ENCODE assay signal across 8 mouse cellular contexts in the genomic region with DNA sequence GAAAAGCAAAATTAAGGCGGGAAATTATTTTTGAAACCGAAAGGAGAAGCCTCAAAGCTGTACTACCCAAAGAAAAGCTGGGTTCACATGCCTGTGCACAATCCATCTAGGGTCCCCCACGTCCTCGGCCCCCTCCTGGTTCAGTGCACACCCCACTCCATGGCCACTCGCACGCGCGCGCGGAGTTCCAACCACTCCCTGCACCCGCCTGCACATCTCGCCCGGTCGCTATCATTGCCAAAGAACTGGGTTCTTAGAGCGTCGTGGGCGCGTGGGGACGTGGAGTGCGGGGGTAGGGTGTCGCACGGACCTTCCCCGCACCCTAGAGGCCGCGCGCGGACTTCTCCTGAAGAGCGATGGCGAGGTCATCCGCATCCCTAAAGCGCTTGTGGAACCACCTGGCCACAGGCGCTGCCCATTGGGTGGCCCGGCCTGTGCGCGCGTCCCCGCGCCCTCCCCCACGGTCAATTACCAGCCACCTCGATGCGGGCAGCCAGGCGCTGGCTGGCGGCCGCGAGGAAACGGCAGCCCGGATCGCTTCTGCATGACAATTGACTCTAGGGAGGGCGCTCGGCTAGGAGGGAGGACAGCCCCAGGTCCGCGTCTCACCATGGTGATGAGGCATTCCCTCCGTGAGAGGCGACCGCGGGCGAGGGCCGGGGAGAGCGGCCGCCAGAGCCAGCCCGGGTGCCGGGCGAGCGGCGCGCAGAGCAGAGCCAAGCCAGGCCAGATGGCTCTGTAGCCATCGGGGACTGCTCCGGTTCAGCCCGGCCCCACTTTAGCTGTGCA. TPM values are rescaled to one million over a fixed set of nuclear protein-coding genes. Genes with fewer than 3 reads are reported as not detected.
A peak's percentile ranks its signal among the peaks of the same experiment; 100 is the strongest.
DNase-seq lines count a peak whose midpoint lies in the region; ATAC-seq lines count a peak whose summit lies in the region.

No protein-coding gene starts in this region.

- peaks cover 86% of the 10 kb centered on the region for H3K27me3 ChIP-seq in lung, embryonic 15.5 days
- peaks cover 62% of the 10 kb centered on the region for H3K27me3 ChIP-seq in forebrain, embryonic 14.5 days (replicated peaks; ENCODE audit: control insufficient read depth, insufficient read depth, low read length)
- peaks cover 94% of the 10 kb centered on the region for H3K27me3 ChIP-seq in hindbrain, embryonic 13.5 days
- peaks cover 7% of the 10 kb centered on the region; the same call in 1 of the 2 replicates for H3K27me3 ChIP-seq in limb, embryonic 11.5 days (ENCODE audit: control insufficient read depth, insufficient read depth, low read length)
- H3K27me3 ChIP-seq in midbrain, embryonic 15.5 days (replicated peaks) = peaks cover 66% of the 10 kb centered on the region

- H3K36me3 ChIP-seq in lung, embryonic 15.5 days = no peaks in the 10 kb centered on the region
- no peaks in the 10 kb centered on the region for H3K36me3 ChIP-seq in forebrain, embryonic 14.5 days (ENCODE audit: control insufficient read depth, insufficient read depth, low read length)
- no peaks in the 10 kb centered on the region for H3K36me3 ChIP-seq in hindbrain, embryonic 13.5 days
- H3K36me3 ChIP-seq in limb, embryonic 11.5 days (ENCODE audit: control insufficient read depth, insufficient read depth, low read length) = no peaks in the 10 kb centered on the region
- no peaks in the 10 kb centered on the region for H3K36me3 ChIP-seq in midbrain, embryonic 15.5 days (replicated peaks)

- peak overlapping the region; percentile 99 for H3K4me2 ChIP-seq in lung, embryonic 15.5 days
- peak overlapping the region; percentile 88 for H3K4me2 ChIP-seq in forebrain, embryonic 14.5 days (ENCODE audit: low read length)
- H3K4me2 ChIP-seq in hindbrain, embryonic 13.5 days = peak overlapping the region; percentile 85
- H3K4me2 ChIP-seq in limb, embryonic 11.5 days (ENCODE audit: low read depth, severe bottlenecking) = peak overlapping the region; percentile 98
- H3K4me2 ChIP-seq in midbrain, embryonic 15.5 days = peak overlapping the region; percentile 91

- no peaks in the 10 kb centered on the region for H3K9me3 ChIP-seq in lung, embryonic 15.5 days
- H3K9me3 ChIP-seq in forebrain, embryonic 14.5 days (replicated peaks; ENCODE audit: control insufficient read depth, low read length) = no peaks in the 10 kb centered on the region
- no peaks in the 10 kb centered on the region for H3K9me3 ChIP-seq in hindbrain, embryonic 13.5 days
- no peaks in the 10 kb centered on the region for H3K9me3 ChIP-seq in limb, embryonic 11.5 days (ENCODE audit: control insufficient read depth, low read length)
- H3K9me3 ChIP-seq in midbrain, embryonic 15.5 days = no peaks in the 10 kb centered on the region

- H3K9ac ChIP-seq in lung, embryonic 15.5 days = peak overlapping the region; percentile 48
- H3K9ac ChIP-seq in forebrain, embryonic 14.5 days (ENCODE audit: low read length) = peak overlapping the region; percentile 52
- H3K9ac ChIP-seq in hindbrain, embryonic 13.5 days = peak overlapping the region; percentile 65
- peak overlapping the region; percentile 56 for H3K9ac ChIP-seq in limb, embryonic 11.5 days (ENCODE audit: low read length)
- peak overlapping the region; percentile 38 for H3K9ac ChIP-seq in midbrain, embryonic 15.5 days

- peak overlapping the region; percentile 51 for H3K4me3 ChIP-seq in lung, embryonic 15.5 days
- H3K4me3 ChIP-seq in forebrain, embryonic 14.5 days (ENCODE audit: low read depth, low read length) = peak overlapping the region; percentile 40
- H3K4me3 ChIP-seq in hindbrain, embryonic 13.5 days = peak overlapping the region; percentile 44
- H3K4me3 ChIP-seq in limb, embryonic 11.5 days (ENCODE audit: low read depth, low read length) = peak overlapping the region; percentile 38
- H3K4me3 ChIP-seq in midbrain, embryonic 15.5 days = peak overlapping the region; percentile 44

- DNase-seq in lung, postnatal 14 days = no peak
- peak; percentile 28 to 36 for DNase-seq in cerebellum, adult 18-20 months
- DNase-seq in forebrain, embryonic 14.5 days (ENCODE audit: low spot score) = peak; percentile 75
- peak; percentile 77 for DNase-seq in limb, embryonic 11.5 days (ENCODE audit: low spot score)
- DNase-seq in testis, postnatal 10 days (ENCODE audit: low spot score) = peak; percentile 64

- H3K27ac ChIP-seq in lung, embryonic 15.5 days = no peak overlapping the region
- H3K27ac ChIP-seq in forebrain, embryonic 14.5 days (ENCODE audit: low read depth, low read length) = peak overlapping the region; percentile 21; the same call in 1 of the 2 replicates
- peak overlapping the region; percentile 79 for H3K27ac ChIP-seq in hindbrain, embryonic 13.5 days
- H3K27ac ChIP-seq in limb, embryonic 11.5 days (replicated peaks; ENCODE audit: low read depth, low read length) = no peak overlapping the region
- peak overlapping the region; percentile 72 for H3K27ac ChIP-seq in midbrain, embryonic 15.5 days

- H3K4me1 ChIP-seq in lung, embryonic 15.5 days = peaks cover 17% of the 10 kb centered on the region
- H3K4me1 ChIP-seq in forebrain, embryonic 14.5 days (ENCODE audit: control insufficient read depth, insufficient read depth, low read length) = peaks cover 6% of the 10 kb centered on the region; the same call in 1 of the 2 replicates
- peaks cover 38% of the 10 kb centered on the region for H3K4me1 ChIP-seq in hindbrain, embryonic 13.5 days (replicated peaks)
- peaks cover 30% of the 10 kb centered on the region for H3K4me1 ChIP-seq in limb, embryonic 11.5 days (ENCODE audit: control insufficient read depth, insufficient read depth, low read length)
- peaks cover 24% of the 10 kb centered on the region for H3K4me1 ChIP-seq in midbrain, embryonic 15.5 days

- peak; percentile 66 for ATAC-seq in lung, embryonic 15.5 days (ENCODE audit: borderline replicate concordance, extremely low read depth, low FRiP score, low TSS enrichment)
- ATAC-seq in forebrain, embryonic 14.5 days = peak; percentile 90
- ATAC-seq in hindbrain, embryonic 13.5 days (ENCODE audit: low FRiP score) = peak; percentile 89
- peak; percentile 58 for ATAC-seq in limb, embryonic 11.5 days (ENCODE audit: insufficient number of reproducible peaks, low FRiP score, low TSS enrichment, low read depth)
- ATAC-seq in midbrain, embryonic 15.5 days (replicated peaks) = peak; percentile 93

- under 1% methylated on average over 68 of the region's 69 CpGs for WGBS in lung, embryonic 15.5 days
- WGBS in forebrain, embryonic 14.5 days = under 1% methylated on average over 69 of the region's 69 CpGs
- WGBS in hindbrain, embryonic 13.5 days = under 1% methylated on average over 69 of the region's 69 CpGs
- WGBS in limb, embryonic 11.5 days = under 1% methylated on average over 65 of the region's 69 CpGs
- WGBS in midbrain, embryonic 15.5 days = under 1% methylated on average over 69 of the region's 69 CpGs

RNA-seq across cellular contexts. Expression of a gene that starts 12.4 kb away (rescaled TPM):
- polyA plus RNA-seq in lung, embryonic 15.5 days (2015; fragmentation: Nextera tagmentation; extraction: Ambion mirVana) = 70.1 and 73.3 TPM in 2 replicates
- polyA plus RNA-seq in forebrain, embryonic 14.5 days (2014; fragmentation: Nextera tagmentation; extraction: Ambion mirVana) = 84.3 and 96.1 TPM in 2 replicates
- polyA plus RNA-seq in hindbrain, embryonic 13.5 days (2015; fragmentation: Nextera tagmentation; extraction: Ambion mirVana) = 102 and 106 TPM in 2 replicates
- polyA plus RNA-seq in limb, embryonic 11.5 days (2014; fragmentation: Nextera tagmentation; extraction: Ambion mirVana) = 69.8 and 78.5 TPM in 2 replicates
- polyA plus RNA-seq in midbrain, embryonic 15.5 days (2015; fragmentation: Nextera tagmentation; extraction: Ambion mirVana) = 136 and 140 TPM in 2 replicates

Comparison
In these comparisons a context has a peak if more than half of its experiments do, and no peak if none do; other contexts are left out.
1. H3K27ac ChIP-seq: peak in forebrain, embryonic 14.5 days (single experiment), hindbrain, embryonic 13.5 days (single experiment) and midbrain, embryonic 15.5 days (single experiment); none in lung, embryonic 15.5 days (single experiment) and limb, embryonic 11.5 days (single experiment).
2. Peak in every context shown above with its lines, with median percentiles within 50 percentile points of each other: ATAC-seq, H3K4me2 ChIP-seq, H3K4me3 ChIP-seq and H3K9ac ChIP-seq.